Mouse (Mus musculus): ENCODE results near the gene Crlf1.

DNA sequence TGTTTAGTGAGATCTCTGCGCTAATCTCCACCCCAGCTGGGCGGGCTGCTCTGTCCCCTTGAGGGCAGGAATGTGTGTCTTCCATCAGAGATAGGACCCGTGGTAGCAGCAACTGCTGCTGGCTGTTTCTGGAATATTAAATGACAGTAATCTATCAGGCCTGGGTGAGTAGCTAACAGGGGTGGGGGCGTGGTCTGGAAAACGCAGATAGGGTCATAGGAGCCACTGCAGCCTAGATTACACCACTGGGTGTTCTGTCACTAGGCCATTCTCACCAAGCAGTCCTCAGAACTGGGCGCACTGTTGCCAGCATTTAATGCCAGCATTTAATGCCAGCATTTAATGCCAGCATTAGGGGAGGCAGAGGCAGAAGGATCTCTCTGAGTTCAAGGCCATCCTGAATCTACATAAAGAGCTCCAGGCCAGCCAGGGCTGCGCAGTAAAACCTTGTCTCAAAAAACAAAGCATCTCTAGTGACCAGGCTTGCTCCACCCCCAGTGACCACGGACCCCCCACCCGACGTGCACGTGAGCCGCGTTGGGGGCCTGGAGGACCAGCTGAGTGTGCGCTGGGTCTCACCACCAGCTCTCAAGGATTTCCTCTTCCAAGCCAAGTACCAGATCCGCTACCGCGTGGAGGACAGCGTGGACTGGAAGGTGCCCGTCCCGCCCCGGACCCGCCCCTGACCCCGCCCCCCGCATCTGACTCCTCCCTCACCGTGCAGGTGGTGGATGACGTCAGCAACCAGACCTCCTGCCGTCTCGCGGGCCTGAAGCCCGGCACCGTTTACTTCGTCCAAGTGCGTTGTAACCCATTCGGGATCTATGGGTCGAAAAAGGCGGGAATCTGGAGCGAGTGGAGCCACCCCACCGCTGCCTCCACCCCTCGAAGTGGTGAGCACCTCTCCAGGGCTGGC lies 7.7 kb downstream of the Crlf1 start:
- TF ChIP-seq CTCF (IDR thresholded peaks at IDR 0.05; ENCODE audit: low read depth) (no peak), EP300 (IDR thresholded peaks at IDR 0.05; ENCODE audit: low read depth) (peak; percentile 45; the same call in 1 of the 2 replicates)

All from liver, postnatal 0 days (tissue).